Mouse (Mus musculus) MEL (cell line): ENCODE data around the gene Eif2b1. TPM values are rescaled to one million over a fixed set of nuclear protein-coding genes. Genes with fewer than 3 reads are reported as not detected.

ENCODE experiments used
- DNase-seq: peaks from one replicate; pipeline ENCODE4 v3.0.0; 2011; ENCODE audit warnings: low read depth, low spot score
- H3K27ac ChIP-seq: 2 replicates; pipeline ENCODE4 v1.5.1; 2012; ENCODE audit warnings: low read depth, mild to moderate bottlenecking, control low read depth, low read length, moderate library complexity; ENCODE audit not compliant: control insufficient read depth
- H3K27me3 ChIP-seq, 2 experiments: fragments of 150-350 bp in 1 of 2; sonication (generic) in 1 of 2; 2 replicates each; pipeline ENCODE4 v1.6.1; 2012; ENCODE audit warnings: low read length in 2 of 2, mild to moderate bottlenecking in 2 of 2, improper control_type of control experiment in 1 of 2, moderate library complexity in 1 of 2; ENCODE audit not compliant: insufficient read depth in 2 of 2, control insufficient read depth in 1 of 2
- H3K36me3 ChIP-seq, 2 experiments: 2 replicates each; pipeline ENCODE4 v1.6.1; 2012 to 2014; ENCODE audit warnings: low read length in 2 of 2, improper control_type of control experiment in 1 of 2, inconsistent platforms in 1 of 2, mild to moderate bottlenecking in 1 of 2; ENCODE audit not compliant: insufficient read depth in 2 of 2, control insufficient read depth in 1 of 2
- H3K4me1 ChIP-seq, 2 experiments: fragments of 150-350 bp in 1 of 2; sonication (generic) in 1 of 2; 2 replicates each; pipeline ENCODE4 v1.6.1; 2012; ENCODE audit warnings: low read length in 2 of 2, improper control_type of control experiment in 1 of 2, mild to moderate bottlenecking in 1 of 2; ENCODE audit not compliant: insufficient read depth in 2 of 2, control insufficient read depth in 1 of 2
- H3K4me3 ChIP-seq, 2 experiments: fragments of 150-350 bp in 1 of 2; sonication (generic) in 1 of 2; 2 replicates each; pipeline ENCODE4 v1.5.1; 2012; ENCODE audit warnings: low read depth in 2 of 2, low read length in 2 of 2, mild to moderate bottlenecking in 2 of 2, moderate library complexity in 2 of 2, control low read depth in 1 of 2, improper control_type of control experiment in 1 of 2; ENCODE audit not compliant: control insufficient read depth in 1 of 2, insufficient read depth in 1 of 2
- H3K79me2 ChIP-seq: 2 replicates; pipeline ENCODE4 v1.6.1; 2012; ENCODE audit warnings: mild to moderate bottlenecking, low read length, moderate library complexity; ENCODE audit not compliant: control insufficient read depth, poor library complexity, insufficient read depth
- H3K9ac ChIP-seq: 2 replicates; pipeline ENCODE4 v1.6.1; 2012; ENCODE audit warnings: low read depth, mild to moderate bottlenecking, control low read depth, low read length, moderate library complexity; ENCODE audit not compliant: control insufficient read depth, poor library complexity, severe bottlenecking
- H3K9me3 ChIP-seq: fragments of 150-350 bp; sonication (generic); replicated peaks from 2 replicates; pipeline ENCODE4 v1.6.1; 2012; ENCODE audit warnings: mild to moderate bottlenecking, low read length, improper control_type of control experiment, moderate library complexity; ENCODE audit not compliant: insufficient read depth
- CHD1 ChIP-seq: IDR thresholded peaks from 2 replicates; pipeline ENCODE4 v1.6.1; 2012; ENCODE audit warnings: low read depth, mild to moderate bottlenecking, inconsistent platforms, low read length, improper control_type of control experiment
- CHD2 ChIP-seq: IDR thresholded peaks from 2 replicates; pipeline ENCODE4 v1.6.1; 2011; ENCODE audit warnings: low read length, improper control_type of control experiment
- CTCF ChIP-seq, 3 experiments: IDR thresholded peaks in 2 of 3; conservative IDR thresholded peaks in 1 of 3; 2 replicates each; pipeline ENCODE4 v1.5.1; 2011 to 2012; ENCODE audit warnings: low read length in 3 of 3, low read depth in 2 of 3, mild to moderate bottlenecking in 2 of 3, improper control_type of control experiment in 1 of 3, inconsistent platforms in 1 of 3, mixed read lengths in 1 of 3, moderate library complexity in 1 of 3; ENCODE audit not compliant: control insufficient read depth in 1 of 3, insufficient read depth in 1 of 3, poor library complexity in 1 of 3, severe bottlenecking in 1 of 3
- E2F4 ChIP-seq: IDR thresholded peaks from 2 replicates; pipeline ENCODE4 v1.6.1; 2011; ENCODE audit warnings: low read depth, low read length, improper control_type of control experiment, borderline replicate concordance
- ELF1 ChIP-seq: IDR thresholded peaks from 2 replicates; pipeline ENCODE4 v1.6.1; 2014; ENCODE audit warnings: low read depth, mild to moderate bottlenecking, inconsistent platforms, low read length, improper control_type of control experiment, moderate library complexity
- EP300 ChIP-seq, 2 experiments: IDR thresholded peaks; 2 replicates each; pipeline ENCODE4 v1.6.1; 2011; ENCODE audit warnings: improper control_type of control experiment in 2 of 2, low read length in 2 of 2, low read depth in 1 of 2, mild to moderate bottlenecking in 1 of 2
- HCFC1 ChIP-seq: IDR thresholded peaks from 2 replicates; pipeline ENCODE4 v1.6.1; 2012; ENCODE audit warnings: low read depth, mild to moderate bottlenecking, inconsistent platforms, low read length, improper control_type of control experiment, moderate library complexity
- JUND ChIP-seq: IDR thresholded peaks from 2 replicates; pipeline ENCODE4 v1.6.1; 2011; ENCODE audit warnings: low read depth, mild to moderate bottlenecking, improper control_type of control experiment, low read length
- KAT2A ChIP-seq: conservative IDR thresholded peaks from 2 replicates; pipeline ENCODE4 v1.6.1; 2012; ENCODE audit warnings: low read depth, low read length, improper control_type of control experiment, inconsistent platforms
- MYB ChIP-seq: IDR thresholded peaks from 2 replicates; pipeline ENCODE4 v1.6.1; 2011; ENCODE audit warnings: mild to moderate bottlenecking, low read depth, low read length, improper control_type of control experiment
- NELFE ChIP-seq: IDR thresholded peaks from 2 replicates; pipeline ENCODE4 v1.6.1; 2011; ENCODE audit warnings: low read depth, low read length, improper control_type of control experiment
- NRF1 ChIP-seq: IDR thresholded peaks from 2 replicates; pipeline ENCODE4 v1.6.1; 2014; ENCODE audit warnings: low read depth, mild to moderate bottlenecking, inconsistent platforms, low read length, improper control_type of control experiment, moderate library complexity; ENCODE audit not compliant: poor library complexity, insufficient read depth, severe bottlenecking
- POLR2A ChIP-seq, 2 experiments: IDR thresholded peaks; 2 replicates each; pipeline ENCODE4 v1.6.1; 2011 to 2012; ENCODE audit warnings: low read length in 2 of 2, mild to moderate bottlenecking in 2 of 2, control low read depth in 1 of 2, improper control_type of control experiment in 1 of 2, low read depth in 1 of 2, moderate library complexity in 1 of 2; ENCODE audit not compliant: control insufficient read depth in 1 of 2, insufficient read depth in 1 of 2, poor library complexity in 1 of 2
- POLR2AphosphoS2 ChIP-seq: IDR thresholded peaks from 2 replicates; pipeline ENCODE4 v1.6.1; 2011; ENCODE audit warnings: low read length, improper control_type of control experiment
- RAD21 ChIP-seq: IDR thresholded peaks from 2 replicates; pipeline ENCODE4 v1.6.1; 2011; ENCODE audit warnings: mild to moderate bottlenecking, low read depth, low read length, improper control_type of control experiment
- SIN3A ChIP-seq: IDR thresholded peaks from 2 replicates; pipeline ENCODE4 v1.6.1; 2012; ENCODE audit warnings: low read length, improper control_type of control experiment, inconsistent platforms
- SMC3 ChIP-seq: IDR thresholded peaks from 2 replicates; pipeline ENCODE4 v1.6.1; 2011; ENCODE audit warnings: low read depth, low read length, improper control_type of control experiment
- TAL1 ChIP-seq: IDR thresholded peaks from 2 replicates; pipeline ENCODE4 v1.6.1; 2012; ENCODE audit warnings: mild to moderate bottlenecking, inconsistent platforms, low read length, moderate library complexity, mixed read lengths
- TBP ChIP-seq: IDR thresholded peaks from 2 replicates; pipeline ENCODE4 v1.8.0; 2011; ENCODE audit warnings: low read depth, low read length, improper control_type of control experiment
- TCF12 ChIP-seq: IDR thresholded peaks from 2 replicates; pipeline ENCODE4 v1.6.1; 2014; ENCODE audit warnings: low read depth, mild to moderate bottlenecking, inconsistent platforms, low read length, improper control_type of control experiment, moderate library complexity
- UBTF ChIP-seq: IDR thresholded peaks from 2 replicates; pipeline ENCODE4 v1.6.1; 2012; ENCODE audit warnings: low read depth, mild to moderate bottlenecking, inconsistent platforms, low read length, improper control_type of control experiment, moderate library complexity, borderline replicate concordance; ENCODE audit not compliant: insufficient read depth
- USF1 ChIP-seq: IDR thresholded peaks from 2 replicates; pipeline ENCODE4 v1.6.1; 2014; ENCODE audit warnings: low read depth, mild to moderate bottlenecking, inconsistent platforms, low read length, improper control_type of control experiment, moderate library complexity
- ZC3H11A ChIP-seq: IDR thresholded peaks from 2 replicates; pipeline ENCODE4 v1.6.1; 2012; ENCODE audit warnings: low read depth, mild to moderate bottlenecking, inconsistent platforms, low read length, improper control_type of control experiment
- ZKSCAN1 ChIP-seq: IDR thresholded peaks from 2 replicates; pipeline ENCODE4 v1.6.1; 2012; ENCODE audit warnings: low read depth, mild to moderate bottlenecking, inconsistent platforms, low read length, improper control_type of control experiment, moderate library complexity
- ZMIZ1 ChIP-seq: IDR thresholded peaks from 2 replicates; pipeline ENCODE4 v1.6.1; 2012; ENCODE audit warnings: low read depth, mild to moderate bottlenecking, inconsistent platforms, low read length, improper control_type of control experiment, moderate library complexity
- ZNF384 ChIP-seq: IDR thresholded peaks from 2 replicates; pipeline ENCODE4 v1.6.1; 2012; ENCODE audit warnings: low read depth, mild to moderate bottlenecking, inconsistent platforms, low read length, improper control_type of control experiment
- polyA plus RNA-seq, 2 experiments: library from polyadenylated mRNA; stranded (reverse) in 1 of 2; unstranded in 1 of 2; fragments of >175 nt in 1 of 2; fragments of >200 nt in 1 of 2; gene quantifications; 2 replicates each; pipeline versions ENCODE4 v1.2.1 to v1.2.4; 2012; ENCODE audit warnings: low replicate concordance in 2 of 2, low read depth in 1 of 2; ENCODE audit not compliant: insufficient read length in 2 of 2, insufficient read depth in 1 of 2, missing spikeins in 1 of 2
- total RNA-seq: library from RNA; depleted of rRNA; stranded (reverse); fragments of 300-350 nt; gene quantifications from 2 replicates; pipeline ENCODE4 v1.2.3, GENCODE M21; 2012

Eif2b1 gene
- total and polyA plus RNA-seq, 3 experiments = 119 to 599 (median 126) TPM

DNA sequence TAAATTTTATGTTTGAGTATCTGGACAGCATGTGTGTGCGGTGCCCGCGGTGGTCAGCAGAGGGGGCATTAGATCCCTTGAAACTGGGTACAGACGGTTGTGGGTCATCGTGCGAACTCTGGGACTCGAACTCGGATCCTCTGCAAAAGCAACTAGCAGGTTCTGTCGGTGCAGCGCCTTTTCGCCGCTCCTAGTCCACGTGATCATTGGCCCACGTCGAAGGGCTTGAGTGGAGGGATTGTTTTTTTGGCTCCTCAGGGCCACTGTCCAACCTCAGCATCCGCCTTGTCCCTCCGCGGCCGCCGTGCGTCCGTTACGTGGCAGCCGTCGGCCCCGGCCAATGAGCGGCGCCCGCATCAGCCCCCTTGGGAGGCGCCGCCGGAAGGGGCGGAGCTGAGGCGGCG, 38.5 kb downstream of the Eif2b1 start, which contains the start of gene Tmed2 (continued):
- TF ChIP-seq USF1 (peak; percentile 97), ELF1 (peak; percentile 95), HCFC1 (peak; percentile 95), CHD1 (no peak), POLR2A (IDR thresholded peaks at IDR 0.05; ENCODE audit: control insufficient read depth in 1 of 2, insufficient read depth in 1 of 2, low read depth in 1 of 2, low read length in 2 of 2, poor library complexity in 1 of 2) (no peak; a peak in 1 of 4 replicates)

DNA sequence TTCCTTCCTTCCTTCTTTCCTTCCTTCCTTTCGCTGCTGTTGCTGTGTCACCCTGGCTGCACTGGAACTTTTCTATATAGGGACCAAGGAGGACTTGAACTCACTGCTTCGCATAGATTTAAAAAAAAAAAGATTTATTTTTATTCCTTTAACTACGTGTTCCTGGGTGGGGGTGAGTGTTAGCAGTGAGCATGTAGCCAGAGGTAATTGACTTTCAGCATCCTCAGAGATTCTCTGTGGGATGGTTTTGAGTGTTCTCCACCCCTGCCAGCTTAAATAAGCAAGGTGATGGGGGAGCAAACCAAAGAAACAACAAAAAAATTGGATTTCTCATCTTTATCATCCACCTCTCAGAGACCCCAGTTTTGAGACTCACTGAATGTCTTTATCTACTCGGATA, 39.0 kb downstream of the Eif2b1 start:
- Histone ChIP-seq H3K27me3 (no peaks in the 10 kb centered on the region), H3K4me1 (peaks cover 9 to 16% of the 10 kb centered on the region in 2 experiments), H3K4me3 (peak overlapping the region; percentile 87 to 91), H3K9ac (peak overlapping the region; percentile 71), H3K79me2 (peaks cover 33% of the 10 kb centered on the region), H3K36me3 (peaks cover 12 to 18% of the 10 kb centered on the region in 2 experiments), H3K27ac (peak overlapping the region; percentile 50), H3K9me3 (no peaks in the 10 kb centered on the region)
- TF ChIP-seq TAL1 = no peak
- TF ChIP-seq CTCF (IDR thresholded peaks at IDR 0.05 in 2 of 3, conservative IDR thresholded peaks at IDR 0.05 in 1 of 3; ENCODE audit: control insufficient read depth in 1 of 3, insufficient read depth in 1 of 3, low read depth in 2 of 3, low read length in 3 of 3, poor library complexity in 1 of 3, severe bottlenecking in 1 of 3) = no peak
- TF ChIP-seq UBTF = no peak
- no peak for TF ChIP-seq SMC3
- no peak for DNase-seq

DNA sequence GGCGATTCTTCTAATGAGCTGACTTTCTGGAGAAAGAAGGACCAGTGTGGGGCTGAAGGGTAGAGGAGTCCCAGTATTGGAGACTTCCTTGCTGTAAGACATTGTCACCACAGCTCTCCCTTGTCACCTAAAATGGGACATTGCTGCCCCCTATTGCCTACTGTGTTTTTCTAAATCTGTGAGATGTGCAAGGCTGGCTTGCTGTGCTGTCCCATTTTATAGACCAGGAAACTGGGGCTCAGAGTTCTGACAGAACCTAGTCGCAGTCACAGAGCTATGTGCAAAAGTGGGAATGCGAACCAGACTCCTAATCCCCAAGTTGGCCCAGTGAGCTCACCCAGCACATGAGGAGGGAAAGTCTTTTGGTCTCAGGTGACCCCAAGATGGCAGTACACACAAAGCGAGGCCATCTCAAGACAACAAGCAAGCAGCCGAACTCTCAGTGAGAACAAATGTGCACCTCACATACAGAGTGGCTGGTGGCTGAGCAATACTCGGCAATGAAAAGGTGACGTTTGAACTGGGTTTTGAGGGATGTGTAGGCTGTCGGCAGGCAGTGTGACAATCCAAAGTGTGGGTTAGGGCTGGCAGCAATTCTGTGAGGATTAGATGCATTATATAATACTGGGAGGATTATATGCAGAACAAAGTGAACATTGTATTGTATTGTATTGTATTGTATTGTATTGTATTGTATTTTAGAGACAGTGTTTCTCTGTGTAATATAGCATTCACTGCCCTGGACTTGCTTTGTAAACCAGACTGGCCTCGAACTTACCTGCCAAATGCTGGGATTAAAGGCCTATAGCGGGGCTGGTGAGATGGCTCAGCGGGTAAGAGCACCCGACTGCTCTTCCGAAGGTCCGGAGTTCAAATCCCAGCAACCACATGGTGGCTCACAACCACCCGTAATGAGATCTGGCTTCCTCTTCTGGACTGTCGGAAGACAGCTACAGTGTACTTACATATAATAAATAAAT, 39.8 kb downstream of the Eif2b1 start:
- DNase-seq = peak; percentile 83
- H3K9me3 ChIP-seq = no peaks in the 10 kb centered on the region
- H3K79me2 ChIP-seq = peaks cover 26% of the 10 kb centered on the region
- H3K4me1 ChIP-seq = peaks cover 15 to 21% of the 10 kb centered on the region in 2 experiments
- no peak overlapping the region for H3K27ac ChIP-seq
- H3K36me3 ChIP-seq = peaks cover 9 to 23% of the 10 kb centered on the region in 2 experiments
- no peak overlapping the region for H3K4me3 ChIP-seq
- H3K27me3 ChIP-seq = no peaks in the 10 kb centered on the region
- H3K9ac ChIP-seq = no peak overlapping the region
- no peak for TF ChIP-seq CHD2
- TF ChIP-seq NELFE = no peak
- peak; percentile 80 for TF ChIP-seq ZC3H11A
- TF ChIP-seq USF1 = 0 out of 2 replicates have a peak, but pooled peaks have one; percentile 11
- TF ChIP-seq RAD21 = peak; percentile 84
- TF ChIP-seq JUND = no peak
- TF ChIP-seq TBP = peak; percentile 61
- no peak for TF ChIP-seq POLR2AphosphoS2
- peak; percentile 36 to 85 (median 49) for TF ChIP-seq CTCF (IDR thresholded peaks at IDR 0.05 in 2 of 3, conservative IDR thresholded peaks at IDR 0.05 in 1 of 3; ENCODE audit: control insufficient read depth in 1 of 3, insufficient read depth in 1 of 3, low read depth in 2 of 3, low read length in 3 of 3, poor library complexity in 1 of 3, severe bottlenecking in 1 of 3)
- TF ChIP-seq CHD1 = no peak
- TF ChIP-seq E2F4 = no peak
- TF ChIP-seq EP300 (IDR thresholded peaks at IDR 0.05; ENCODE audit: low read depth in 1 of 2, low read length in 2 of 2) = no peak
- TF ChIP-seq SIN3A = 0 out of 2 replicates have a peak, but pooled peaks have one; percentile 38
- no peak for TF ChIP-seq KAT2A
- TF ChIP-seq ZMIZ1 = no peak
- TF ChIP-seq NRF1 = no peak
- no peak for TF ChIP-seq TCF12
- TF ChIP-seq SMC3 = peak; percentile 72
- TF ChIP-seq ZKSCAN1 = no peak
- TF ChIP-seq ZNF384 = 0 out of 2 replicates have a peak, but pooled peaks have one; percentile 18
- no peak for TF ChIP-seq MYB
- TF ChIP-seq ELF1 = no peak
